In the genomic region with DNA sequence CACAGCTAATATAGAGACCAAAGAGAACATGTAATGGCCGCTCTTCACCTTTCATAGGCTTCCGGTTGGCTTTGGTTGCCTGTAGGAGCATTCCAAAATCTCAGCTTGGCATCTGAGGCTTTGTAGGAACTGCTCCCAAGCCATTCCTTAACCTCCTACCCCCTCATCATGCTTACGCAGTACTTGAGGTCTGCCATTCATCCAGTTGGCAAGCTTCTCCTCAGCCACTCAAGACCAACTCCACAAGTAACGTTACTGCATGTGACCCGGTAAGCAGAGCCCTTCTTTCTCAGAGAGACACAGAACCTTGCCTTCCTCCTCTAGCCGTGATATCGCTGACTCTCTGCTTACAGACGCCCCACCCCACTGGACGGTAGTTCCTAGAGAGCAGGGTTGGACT, we compare ENCODE assay signal across 19 mouse cellular contexts.
"Had no signal": no experiment of that assay in that cellular context is flagged by ENCODE, and none has a peak within 500 bp of the region (broad histone marks: within the 10 kb centered on the region; RNA-seq: fewer than 3 reads in every experiment).

No protein-coding gene starts in this region.

- H3K4me2 ChIP-seq: liver, embryonic 12.5 days; lung, embryonic 14.5 days; midbrain, embryonic 12.5 days; neural tube, embryonic 13.5 days; neural tube, embryonic 15.5 days had no signal

- DNase-seq: lung, embryonic 14.5 days; midbrain, embryonic 14.5 days; retina, postnatal 1 day; right cerebral cortex, adult 18-20 months; right cerebral cortex, postnatal 25 days; right cerebral cortex, postnatal 4 days; spleen, adult 18-20 months; thymus, adult 18-20 months; thymus, postnatal 25 days; thymus, postnatal 4 days had no signal

- H3K9ac ChIP-seq: liver, embryonic 12.5 days; liver, embryonic 14.5 days; lung, embryonic 14.5 days; midbrain, embryonic 12.5 days; neural tube, embryonic 13.5 days; neural tube, embryonic 15.5 days had no signal

- H3K36me3 ChIP-seq: liver, embryonic 12.5 days; midbrain, embryonic 12.5 days; neural tube, embryonic 13.5 days; neural tube, embryonic 15.5 days had no signal

- H3K9me3 ChIP-seq: liver, embryonic 12.5 days; megakaryocyte, embryonic 14.5 days; midbrain, embryonic 12.5 days; neural tube, embryonic 13.5 days; neural tube, embryonic 15.5 days had no signal

- H3K27me3 ChIP-seq: liver, embryonic 12.5 days; midbrain, embryonic 12.5 days; neural tube, embryonic 13.5 days; neural tube, embryonic 15.5 days had no signal

- ATAC-seq: liver, embryonic 12.5 days; midbrain, embryonic 16.5 days had no signal

- H3K27ac ChIP-seq: liver, embryonic 12.5 days; liver, embryonic 14.5 days; macrophage; midbrain, embryonic 12.5 days; neural tube, embryonic 13.5 days had no signal

- H3K4me1 ChIP-seq: liver, embryonic 12.5 days had no signal

- H3K4me3 ChIP-seq: liver, embryonic 12.5 days; megakaryocyte, embryonic 14.5 days; midbrain, embryonic 12.5 days; myocyte; neural tube, embryonic 13.5 days; neural tube, embryonic 15.5 days had no signal
